Mouse (Mus musculus) brain, embryonic 14.5 days (tissue): ENCODE results near the gene Mctp1.

Source experiments
- CTCF ChIP-seq: fragments of 200-500 bp; IDR thresholded peaks from 2 replicates; pipeline ENCODE4 v1.5.1; 2012; ENCODE audit warnings: inconsistent platforms, mild to moderate bottlenecking, moderate library complexity, borderline replicate concordance; ENCODE audit not compliant: insufficient read depth, insufficient read length; ENCODE audit errors: extremely low read depth
- POLR2A ChIP-seq: fragments of 200-500 bp; IDR thresholded peaks from 2 replicates; pipeline ENCODE4 v1.6.1; 2012; ENCODE audit warnings: mild to moderate bottlenecking, inconsistent platforms, borderline replicate concordance; ENCODE audit not compliant: poor library complexity, insufficient read depth, insufficient read length, severe bottlenecking; ENCODE audit errors: extremely low read depth

DNA sequence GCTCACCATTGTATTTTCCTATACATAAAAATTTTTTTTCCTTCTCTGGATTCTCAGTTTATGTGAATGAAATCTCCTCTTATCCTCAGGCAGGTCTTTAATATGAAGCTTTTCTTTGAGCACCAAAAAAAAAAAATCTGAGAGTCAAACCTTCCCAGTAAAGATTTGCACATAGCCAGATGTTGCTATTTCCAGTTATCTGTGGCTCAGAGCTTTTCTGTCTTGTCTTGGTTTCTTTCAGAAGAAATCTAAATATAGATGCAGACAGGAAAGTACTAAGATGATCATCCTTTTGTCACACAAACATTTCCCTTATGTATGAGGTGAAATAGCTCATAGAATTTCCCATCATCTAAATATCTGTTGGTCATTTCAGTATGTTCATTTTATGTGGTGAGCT, 349.7 kb downstream of the Mctp1 start:
- no peak for TF ChIP-seq CTCF
- no peak for TF ChIP-seq POLR2A
